Mouse (Mus musculus): Measurements from ENCODE around the gene Clstn2. TPM values are rescaled to one million over a fixed set of nuclear protein-coding genes. Genes with fewer than 3 reads are reported as not detected.

The Clstn2 gene
- polyA plus RNA-seq, 1 experiment from 2014 or later = 0.96 TPM

GRCm38 (mm10) chr9:97867013-97867700, 165.8 kb downstream of the Clstn2 start:
- H3K4me1 ChIP-seq = no peaks in the 10 kb centered on the region
- H3K27me3 ChIP-seq (ENCODE audit: low read depth, poor library complexity, severe bottlenecking) = no peaks in the 10 kb centered on the region
- no peak overlapping the region for H3K27ac ChIP-seq (replicated peaks)
- WGBS = 73% methylated on average over 8 of the region's 8 CpGs
- H3K9me3 ChIP-seq (replicated peaks) = no peaks in the 10 kb centered on the region
- DNase-seq (ENCODE audit: low spot score) = no peak
- H3K4me3 ChIP-seq = no peak overlapping the region
- H3K36me3 ChIP-seq = no peaks in the 10 kb centered on the region

- Histone ChIP-seq H3K4me1 (peaks cover 6% of the 10 kb centered on the region; the same call in 1 of the 2 replicates), H3K9me3 (replicated peaks) (no peaks in the 10 kb centered on the region), H3K27ac (replicated peaks) (no peak overlapping the region), H3K36me3 (no peaks in the 10 kb centered on the region), H3K27me3 (ENCODE audit: low read depth, poor library complexity, severe bottlenecking) (no peaks in the 10 kb centered on the region), H3K4me3 (no peak overlapping the region)
- no peak for DNase-seq (ENCODE audit: low spot score)
Measured at GRCm38 (mm10) chr9:97852859-97853258, 180.1 kb downstream of the Clstn2 start.

GRCm38 (mm10) chr9:97847873-97848838, 184.8 kb downstream of the Clstn2 start:
- Histone ChIP-seq H3K36me3 (no peaks in the 10 kb centered on the region), H3K27me3 (ENCODE audit: low read depth, poor library complexity, severe bottlenecking) (no peaks in the 10 kb centered on the region), H3K9me3 (replicated peaks) (no peaks in the 10 kb centered on the region), H3K27ac (replicated peaks) (no peak overlapping the region), H3K4me3 (no peak overlapping the region), H3K4me1 (peaks cover 6% of the 10 kb centered on the region; the same call in 1 of the 2 replicates)
- no peak for DNase-seq (ENCODE audit: low spot score)
- WGBS = 89% methylated on average over 12 of the region's 12 CpGs

GRCm38 (mm10) chr9:97842054-97842453, 190.9 kb downstream of the Clstn2 start:
- H3K27me3 ChIP-seq (ENCODE audit: low read depth, poor library complexity, severe bottlenecking) = no peaks in the 10 kb centered on the region
- no peak overlapping the region for H3K4me3 ChIP-seq
- H3K9me3 ChIP-seq (replicated peaks) = no peaks in the 10 kb centered on the region
- no peak overlapping the region for H3K27ac ChIP-seq (replicated peaks)
- H3K36me3 ChIP-seq = no peaks in the 10 kb centered on the region
- no peak for DNase-seq (ENCODE audit: low spot score)
- H3K4me1 ChIP-seq = no peaks in the 10 kb centered on the region
- WGBS = 83% methylated on average over 7 of the region's 7 CpGs

GRCm38 (mm10) chr9:97831216-97831615, 201.8 kb downstream of the Clstn2 start:
- Histone ChIP-seq H3K36me3 (no peaks in the 10 kb centered on the region), H3K9me3 (replicated peaks) (no peaks in the 10 kb centered on the region), H3K27ac (replicated peaks) (no peak overlapping the region), H3K4me1 (peaks cover 4% of the 10 kb centered on the region; the same call in 1 of the 2 replicates), H3K27me3 (ENCODE audit: low read depth, poor library complexity, severe bottlenecking) (no peaks in the 10 kb centered on the region), H3K4me3 (no peak overlapping the region)
- no peak for DNase-seq (ENCODE audit: low spot score)
- WGBS = 93% methylated on average over 3 of the region's 3 CpGs

- 84% methylated on average over 2 of the region's 2 CpGs for WGBS
- Histone ChIP-seq H3K27me3 (ENCODE audit: low read depth, poor library complexity, severe bottlenecking) (no peaks in the 10 kb centered on the region), H3K36me3 (no peaks in the 10 kb centered on the region), H3K9me3 (replicated peaks) (no peaks in the 10 kb centered on the region), H3K27ac (replicated peaks) (no peak overlapping the region), H3K4me3 (no peak overlapping the region), H3K4me1 (peaks cover 8% of the 10 kb centered on the region; the same call in 1 of the 2 replicates)
- DNase-seq (ENCODE audit: low spot score) = no peak
Measured at GRCm38 (mm10) chr9:97829919-97830318, 203.1 kb downstream of the Clstn2 start.

- no peaks in the 10 kb centered on the region for H3K9me3 ChIP-seq (replicated peaks)
- 63% methylated on average over 10 of the region's 10 CpGs for whole genome bisulfite sequencing
- H3K36me3 ChIP-seq = no peaks in the 10 kb centered on the region
- H3K27me3 ChIP-seq (ENCODE audit: low read depth, poor library complexity, severe bottlenecking) = no peaks in the 10 kb centered on the region
- H3K4me3 ChIP-seq = no peak overlapping the region
- peaks cover 8% of the 10 kb centered on the region; the same call in 1 of the 2 replicates for H3K4me1 ChIP-seq
- no peak overlapping the region for H3K27ac ChIP-seq (replicated peaks)
- DNase-seq (ENCODE audit: low spot score) = no peak
Measured at GRCm38 (mm10) chr9:97827689-97828088, 205.3 kb downstream of the Clstn2 start.

GRCm38 (mm10) chr9:97826077-97826947, 206.7 kb downstream of the Clstn2 start:
- H3K9me3 ChIP-seq (replicated peaks) = no peaks in the 10 kb centered on the region
- no peak overlapping the region for H3K27ac ChIP-seq (replicated peaks)
- WGBS = 81% methylated on average over 16 of the region's 16 CpGs
- H3K36me3 ChIP-seq = no peaks in the 10 kb centered on the region
- no peak overlapping the region for H3K4me3 ChIP-seq
- peaks cover 8% of the 10 kb centered on the region; the same call in 1 of the 2 replicates for H3K4me1 ChIP-seq
- no peaks in the 10 kb centered on the region for H3K27me3 ChIP-seq (ENCODE audit: low read depth, poor library complexity, severe bottlenecking)
- no peak for DNase-seq (ENCODE audit: low spot score)

GRCm38 (mm10) chr9:97817116-97817515, 215.9 kb downstream of the Clstn2 start:
- no peak overlapping the region for H3K4me3 ChIP-seq
- H3K36me3 ChIP-seq = no peaks in the 10 kb centered on the region
- peaks cover 3% of the 10 kb centered on the region; the same call in 1 of the 2 replicates for H3K4me1 ChIP-seq
- no peak for DNase-seq (ENCODE audit: low spot score)
- no peaks in the 10 kb centered on the region for H3K27me3 ChIP-seq (ENCODE audit: low read depth, poor library complexity, severe bottlenecking)
- H3K9me3 ChIP-seq (replicated peaks) = no peaks in the 10 kb centered on the region
- H3K27ac ChIP-seq (replicated peaks) = no peak overlapping the region
- WGBS = 88% methylated on average over 4 of the region's 4 CpGs

GRCm38 (mm10) chr9:97816143-97816805, 216.7 kb downstream of the Clstn2 start:
- no peak for DNase-seq (ENCODE audit: low spot score)
- no peaks in the 10 kb centered on the region for H3K36me3 ChIP-seq
- no peak overlapping the region for H3K4me3 ChIP-seq
- H3K4me1 ChIP-seq = peaks cover 3% of the 10 kb centered on the region; the same call in 1 of the 2 replicates
- H3K27me3 ChIP-seq (ENCODE audit: low read depth, poor library complexity, severe bottlenecking) = no peaks in the 10 kb centered on the region
- no peaks in the 10 kb centered on the region for H3K9me3 ChIP-seq (replicated peaks)
- no peak overlapping the region for H3K27ac ChIP-seq (replicated peaks)
- WGBS = 74% methylated on average over 3 of the region's 3 CpGs

GRCm38 (mm10) chr9:97813157-97813556, 219.8 kb downstream of the Clstn2 start:
- no peak overlapping the region for H3K4me3 ChIP-seq
- H3K27me3 ChIP-seq (ENCODE audit: low read depth, poor library complexity, severe bottlenecking) = no peaks in the 10 kb centered on the region
- WGBS = 63% methylated on average over 3 of the region's 3 CpGs
- H3K9me3 ChIP-seq (replicated peaks) = no peaks in the 10 kb centered on the region
- no peak overlapping the region for H3K27ac ChIP-seq (replicated peaks)
- peaks cover 3% of the 10 kb centered on the region; the same call in 1 of the 2 replicates for H3K4me1 ChIP-seq
- no peaks in the 10 kb centered on the region for H3K36me3 ChIP-seq
- DNase-seq (ENCODE audit: low spot score) = no peak

GRCm38 (mm10) chr9:97807031-97807430, 225.9 kb downstream of the Clstn2 start:
- WGBS = 90% methylated on average over 5 of the region's 5 CpGs
- no peaks in the 10 kb centered on the region for H3K9me3 ChIP-seq (replicated peaks)
- no peak overlapping the region for H3K27ac ChIP-seq (replicated peaks)
- no peak overlapping the region for H3K4me3 ChIP-seq
- no peaks in the 10 kb centered on the region for H3K36me3 ChIP-seq
- H3K4me1 ChIP-seq = no peaks in the 10 kb centered on the region
- DNase-seq (ENCODE audit: low spot score) = no peak
- H3K27me3 ChIP-seq (ENCODE audit: low read depth, poor library complexity, severe bottlenecking) = no peaks in the 10 kb centered on the region
